Mouse (Mus musculus): ENCODE measurements at regions not wholly inside any gene's neighbourhood (a gene's known extent, or its start where the extent isn't known, plus 50 kb on each side); places are given as distances from the start of the nearest gene placed in this dataset.

DNA sequence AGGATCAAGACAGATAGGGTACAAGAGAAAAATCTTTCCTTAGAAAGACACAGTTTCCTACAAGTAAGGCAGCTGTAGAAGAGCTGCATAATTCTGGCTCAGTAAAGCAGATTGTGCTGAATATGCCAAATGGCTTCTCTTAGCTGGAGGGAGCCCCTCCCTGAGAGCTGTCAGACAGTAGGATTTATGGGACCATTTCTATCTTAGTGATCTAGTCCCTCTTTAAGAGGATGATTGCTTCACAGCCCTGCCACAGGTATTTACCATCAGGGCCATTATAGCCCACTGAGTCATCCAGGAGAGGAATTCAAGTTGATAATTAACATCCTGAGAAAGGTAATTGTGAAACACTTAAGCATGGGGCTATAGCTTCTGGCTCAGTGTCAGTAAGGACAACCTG lies 101.5 kb upstream of the Cypt1 start:
- DNase-seq (ENCODE audit: low spot score in 2 of 2): no peak

DNA sequence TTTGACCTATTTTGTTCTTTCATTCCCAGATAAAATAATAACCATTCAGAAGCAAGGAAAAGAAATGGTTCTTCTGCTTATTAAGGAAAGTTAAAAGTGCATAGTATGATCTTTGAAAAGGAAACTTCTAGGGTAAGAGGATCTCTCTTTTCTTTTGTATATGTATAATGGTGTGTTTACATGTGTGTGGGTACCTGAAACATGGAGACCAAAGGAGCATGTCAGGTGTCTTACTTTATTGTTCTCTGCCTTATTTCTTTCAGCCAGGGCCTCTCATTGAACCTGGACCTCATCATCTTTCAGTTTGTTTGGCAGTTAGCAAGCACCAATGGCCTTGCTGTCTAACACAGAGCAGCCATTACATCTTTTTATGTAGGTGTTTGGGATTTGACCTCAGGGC lies 101.0 kb upstream of the Cypt1 start:
- DNase-seq (ENCODE audit: low spot score in 2 of 2): no peak

DNA sequence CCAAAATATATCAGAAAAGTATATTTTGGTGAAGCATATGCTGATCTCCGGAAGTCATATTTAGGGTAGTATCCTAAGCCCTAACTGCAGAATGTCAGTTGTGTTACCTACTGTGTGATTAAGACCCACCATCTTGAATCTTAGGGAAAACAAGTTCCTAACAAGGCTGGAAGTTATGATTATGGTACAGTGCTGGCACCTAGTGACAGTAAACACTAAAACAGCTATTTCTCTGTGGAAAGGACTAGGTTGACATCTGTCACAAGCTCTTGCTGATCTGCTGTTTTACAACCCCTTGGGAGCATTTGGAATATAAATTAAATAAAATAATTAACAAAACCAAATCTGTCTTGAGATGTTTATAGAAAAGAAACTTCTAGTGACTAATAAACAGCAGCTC lies 84.6 kb upstream of the Cypt1 start:
- DNase-seq (ENCODE audit: low spot score in 2 of 2): no peak

DNA sequence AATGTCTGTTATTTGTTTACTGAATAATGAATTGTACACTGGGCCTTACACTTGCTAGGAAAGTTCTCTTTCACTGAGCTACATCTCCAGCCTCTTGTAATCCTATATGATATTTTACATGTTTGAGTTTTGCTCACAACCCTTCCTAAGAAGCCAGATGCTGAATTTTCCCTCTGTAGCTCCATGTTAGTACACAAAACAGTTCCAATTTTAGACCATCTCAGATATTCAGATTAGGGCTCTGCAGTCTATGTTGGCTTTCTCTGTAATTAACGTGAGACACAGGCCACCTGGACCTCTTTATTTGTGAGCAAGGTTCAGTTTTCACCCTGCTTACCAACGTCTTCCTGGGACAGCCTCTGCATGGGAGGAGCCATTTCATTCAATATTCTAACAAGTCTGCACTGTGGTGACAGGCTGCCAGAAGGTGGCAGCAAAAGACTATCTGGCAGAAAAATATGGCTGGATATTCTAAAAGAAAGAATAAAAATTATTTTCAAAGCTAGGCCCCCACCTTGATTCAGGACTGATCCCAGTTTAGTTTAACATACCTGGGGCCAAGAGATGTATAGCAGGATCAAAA lies 72.1 kb upstream of the Cypt1 start:
- DNase-seq (ENCODE audit: low spot score in 2 of 2): peak in 1 of 2 experiments; percentile 5
